Mouse (Mus musculus): ENCODE measurements around the gene 2310011J03Rik. TPM values are rescaled to one million over a fixed set of nuclear protein-coding genes. Genes with fewer than 3 reads are reported as not detected.

2310011J03Rik gene
- total RNA-seq (2012; rRNA removed) (46.8 and 59.7 TPM in 2 replicates), total RNA-seq (2014; rRNA removed) (35.6 and 37.5 TPM in 2 replicates), polyA plus RNA-seq (2012; ENCODE audit: insufficient read length, low read depth) (34.6 and 38.9 TPM in 2 replicates)

DNA sequence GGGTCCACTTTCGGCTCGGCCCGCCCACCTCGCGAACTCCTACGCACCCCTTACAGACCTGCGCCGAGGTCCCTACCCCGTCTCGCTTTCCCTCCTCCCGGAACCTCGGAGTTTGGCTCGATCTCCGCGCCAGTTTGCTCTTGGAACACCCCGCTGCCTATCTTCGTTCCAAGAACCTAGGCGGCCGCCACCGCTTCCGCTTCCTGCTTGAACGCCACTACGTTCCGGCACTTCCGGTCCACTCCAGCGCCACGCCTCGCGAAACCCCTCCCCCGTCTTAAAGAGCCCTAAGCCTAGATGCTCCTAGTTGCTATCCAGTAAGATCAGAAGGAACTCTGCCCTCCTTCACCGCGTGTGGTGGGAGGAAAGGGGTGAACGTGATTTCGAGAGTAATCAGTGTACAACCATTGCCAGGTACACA lies at the start of gene 2310011J03Rik:
Gene 2310011J03Rik (minus strand): TSS at position 198 of the 421 bp plus-strand sequence.
- H3K9me3 ChIP-seq (replicated peaks; ENCODE audit: low read length): no peaks in the 10 kb centered on the region
- DNase-seq (ENCODE audit: extremely low read depth): peak; percentile 96
- TF ChIP-seq MXI1 (IDR thresholded peaks at IDR 0.05; ENCODE audit: low read depth, low read length) (peak; percentile 83), MAX (IDR thresholded peaks at IDR 0.05; ENCODE audit: low read length) (no peak), ELF1 (IDR thresholded peaks at IDR 0.05; ENCODE audit: low read depth, low read length) (peak; percentile 99), ZKSCAN1 (IDR thresholded peaks at IDR 0.05; ENCODE audit: borderline replicate concordance, low read depth, low read length) (no peak), KAT2A (IDR thresholded peaks at IDR 0.05; ENCODE audit: insufficient replicate concordance, low read length) (0 out of 2 replicates have a peak, but pooled peaks have one; percentile 54), CHD1 (IDR thresholded peaks at IDR 0.05; ENCODE audit: low read depth, low read length) (0 out of 2 replicates have a peak, but pooled peaks have one; percentile 52), EP300 (IDR thresholded peaks at IDR 0.05; ENCODE audit: low read length) (no peak; the same call in 1 of the 2 replicates), JUN (IDR thresholded peaks at IDR 0.05; ENCODE audit: insufficient read depth, low read depth, low read length) (no peak), CHD2 (IDR thresholded peaks at IDR 0.05; ENCODE audit: low read length) (peak; percentile 77), MAFK (IDR thresholded peaks at IDR 0.05; ENCODE audit: insufficient replicate concordance, low read length) (no peak), ZNF384 (IDR thresholded peaks at IDR 0.05; ENCODE audit: low read depth, low read length) (no peak), BHLHE40 (IDR thresholded peaks at IDR 0.05; ENCODE audit: low read depth, low read length) (peak; percentile 54), GABPA (IDR thresholded peaks at IDR 0.05; ENCODE audit: insufficient replicate concordance, low read depth, low read length) (no peak), NRF1 (IDR thresholded peaks at IDR 0.05; ENCODE audit: low read depth, low read length) (0 out of 2 replicates have a peak, but pooled peaks have one; percentile 42), HCFC1 (IDR thresholded peaks at IDR 0.05; ENCODE audit: low read depth, low read length) (peak; percentile 84), ETS1 (conservative IDR thresholded peaks at IDR 0.05; ENCODE audit: low read depth, low read length) (no peak), RAD21 (IDR thresholded peaks at IDR 0.05; ENCODE audit: low read depth, low read length) (no peak), JUND (conservative IDR thresholded peaks at IDR 0.05; ENCODE audit: low read depth, low read length) (no peak), MAZ (IDR thresholded peaks at IDR 0.05; ENCODE audit: low read depth, low read length) (peak; percentile 91), SIN3A (IDR thresholded peaks at IDR 0.05; ENCODE audit: low read length) (peak; percentile 96), ZC3H11A (IDR thresholded peaks at IDR 0.05; ENCODE audit: low read depth, low read length) (no peak), USF2 (conservative IDR thresholded peaks at IDR 0.05; ENCODE audit: low read depth, low read length) (no peak), PAX5 (IDR thresholded peaks at IDR 0.05; ENCODE audit: low read length) (no peak), POLR2A (IDR thresholded peaks at IDR 0.05; ENCODE audit: low read depth, low read length) (peak; percentile 91), UBTF (IDR thresholded peaks at IDR 0.05; ENCODE audit: low read depth, low read length) (no peak), TBP (conservative IDR thresholded peaks at IDR 0.05; ENCODE audit: low read depth, low read length) (peak; percentile 76), MEF2A (IDR thresholded peaks at IDR 0.05; ENCODE audit: borderline replicate concordance, low read depth, low read length) (no peak; the same call in 1 of the 2 replicates), CTCF (conservative IDR thresholded peaks at IDR 0.05 in 1 of 2, IDR thresholded peaks at IDR 0.05 in 1 of 2; ENCODE audit: low read depth in 2 of 2, low read length in 2 of 2) (no peak), TCF12 (IDR thresholded peaks at IDR 0.05; ENCODE audit: low read depth, low read length) (peak; percentile 76; the same call in 1 of the 2 replicates), USF1 (IDR thresholded peaks at IDR 0.05; ENCODE audit: low read depth, low read length) (no peak), NELFE (IDR thresholded peaks at IDR 0.05; ENCODE audit: low read depth, low read length) (peak; percentile 95), MYC (IDR thresholded peaks at IDR 0.05; ENCODE audit: low read depth, low read length) (peak; percentile 58; the same call in 1 of the 2 replicates), IRF4 (IDR thresholded peaks at IDR 0.05; ENCODE audit: low read depth, low read length) (peak; percentile 26; the same call in 1 of the 2 replicates), ZMIZ1 (IDR thresholded peaks at IDR 0.05; ENCODE audit: low read depth, low read length) (peak; percentile 90), RCOR1 (conservative IDR thresholded peaks at IDR 0.05; ENCODE audit: low read depth, low read length) (no peak), POLR2AphosphoS2 (IDR thresholded peaks at IDR 0.05; ENCODE audit: low read depth, low read length) (peak; percentile 81; the same call in 1 of the 2 replicates), SMC3 (IDR thresholded peaks at IDR 0.05; ENCODE audit: low read depth, low read length) (no peak), E2F4 (IDR thresholded peaks at IDR 0.05; ENCODE audit: insufficient replicate concordance, low read depth, low read length) (no peak)
- in situ Hi-C loops (cut with MboI; ENCODE audit: low pct_ligation_motif_present, low pct_unique_long_range_greater_than_20kb, low sequenced_read_pairs) (no loop called here), dilution Hi-C loops (cut with MboI; ENCODE audit: extremely low pct_ligation_motif_present, extremely low pct_unique_long_range_greater_than_20kb, low sequenced_read_pairs) (no loop called here)
- peaks cover 9% of the 10 kb centered on the region for H3K27me3 ChIP-seq (replicated peaks)
- peaks cover 20 to 42% of the 10 kb centered on the region in 2 experiments for H3K36me3 ChIP-seq (replicated peaks in 1 of 2; ENCODE audit: control insufficient read depth in 1 of 2, insufficient read depth in 1 of 2, low read length in 1 of 2)
- H3K9ac ChIP-seq (ENCODE audit: insufficient read depth, low read depth): peak within 1 kb of the TSS; percentile 65
- H3K4me3 ChIP-seq (replicated peaks in 1 of 3; ENCODE audit: low read depth in 2 of 3, low read length in 2 of 3, poor library complexity in 1 of 3): peak within 1 kb of the TSS; percentile 76 to 96 (median 95)
- H3K4me1 ChIP-seq (ENCODE audit: control insufficient read depth in 1 of 2, insufficient read depth in 2 of 2): peaks cover 43 to 48% of the 10 kb centered on the region in 2 experiments
- H3K4me2 ChIP-seq (ENCODE audit: insufficient read depth, low read depth, poor library complexity, severe bottlenecking): peak within 1 kb of the TSS; percentile 68
- peaks cover 13% of the 10 kb centered on the region for H3K79me2 ChIP-seq (replicated peaks; ENCODE audit: control insufficient read depth, extremely low read depth, insufficient read depth, poor library complexity, severe bottlenecking)
- H3K27ac ChIP-seq (ENCODE audit: insufficient read depth, low read depth): peak within 1 kb of the TSS; percentile 81

Data from CH12.LX (cell line).